Mouse (Mus musculus): Measurements from ENCODE around the gene Tex44.

The Tex44 gene

DNA sequence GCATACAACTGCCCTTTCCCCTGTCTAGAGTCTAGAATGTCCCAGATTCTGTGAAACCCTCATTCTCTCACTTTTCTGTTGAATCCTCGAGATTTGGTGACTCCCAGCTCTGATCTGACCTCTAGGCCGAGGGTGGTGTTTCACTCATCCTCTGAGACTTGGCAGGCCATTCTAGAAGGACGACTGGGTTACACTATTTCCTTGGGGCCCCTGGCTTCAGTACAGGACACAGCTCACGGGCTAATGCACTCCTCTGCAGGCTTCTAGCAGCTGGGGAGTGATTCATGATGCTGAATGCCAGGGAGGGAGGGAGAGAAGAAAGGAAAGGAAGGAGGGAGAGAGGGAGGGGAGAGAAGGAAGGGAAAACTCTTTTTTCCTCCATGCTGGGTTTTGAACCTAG is 22.1 kb downstream of the Tex44 start:
- DNase-seq, result peak; percentile 54

DNA sequence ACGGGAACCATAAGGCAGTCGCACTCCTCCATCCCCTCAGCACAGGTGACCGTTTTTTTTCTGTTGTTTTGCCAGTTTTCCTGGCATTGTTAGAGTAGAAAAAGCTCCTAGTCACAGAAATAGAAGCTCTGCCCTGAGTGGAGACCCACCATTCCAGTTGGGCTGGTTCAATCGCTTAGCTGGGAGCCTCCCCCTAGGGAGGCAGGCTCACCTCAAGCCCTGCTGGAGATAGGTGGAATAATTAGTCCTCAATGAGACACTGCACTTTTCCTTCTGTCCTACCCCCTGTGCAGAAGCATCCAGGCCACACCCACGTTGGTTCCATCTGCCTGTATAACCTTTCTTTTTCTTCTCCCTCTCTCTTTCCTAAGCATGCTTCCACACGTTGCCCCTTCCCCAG is 23.8 kb downstream of the Tex44 start:
- DNase-seq, result no peak

DNA sequence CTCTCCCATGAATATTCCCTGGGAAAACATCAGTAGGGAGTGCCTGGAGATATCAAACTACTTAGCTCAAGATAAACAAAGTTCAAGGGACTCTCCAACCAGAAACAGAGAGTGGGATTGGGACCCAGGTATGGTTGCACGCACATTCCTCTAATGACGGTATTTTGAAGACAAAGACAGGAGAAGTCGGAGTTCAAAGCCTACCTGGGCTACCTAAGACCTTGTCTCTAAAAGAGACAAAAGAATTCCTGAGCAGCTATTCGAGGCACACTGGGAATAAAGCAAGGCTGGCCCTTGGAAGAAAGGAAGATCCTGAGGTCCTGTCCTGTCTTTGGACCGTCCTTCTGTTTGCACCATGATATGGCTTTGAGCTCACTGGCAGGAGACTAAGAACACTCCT is 26.6 kb downstream of the Tex44 start:
- DNase-seq, result no peak

DNA sequence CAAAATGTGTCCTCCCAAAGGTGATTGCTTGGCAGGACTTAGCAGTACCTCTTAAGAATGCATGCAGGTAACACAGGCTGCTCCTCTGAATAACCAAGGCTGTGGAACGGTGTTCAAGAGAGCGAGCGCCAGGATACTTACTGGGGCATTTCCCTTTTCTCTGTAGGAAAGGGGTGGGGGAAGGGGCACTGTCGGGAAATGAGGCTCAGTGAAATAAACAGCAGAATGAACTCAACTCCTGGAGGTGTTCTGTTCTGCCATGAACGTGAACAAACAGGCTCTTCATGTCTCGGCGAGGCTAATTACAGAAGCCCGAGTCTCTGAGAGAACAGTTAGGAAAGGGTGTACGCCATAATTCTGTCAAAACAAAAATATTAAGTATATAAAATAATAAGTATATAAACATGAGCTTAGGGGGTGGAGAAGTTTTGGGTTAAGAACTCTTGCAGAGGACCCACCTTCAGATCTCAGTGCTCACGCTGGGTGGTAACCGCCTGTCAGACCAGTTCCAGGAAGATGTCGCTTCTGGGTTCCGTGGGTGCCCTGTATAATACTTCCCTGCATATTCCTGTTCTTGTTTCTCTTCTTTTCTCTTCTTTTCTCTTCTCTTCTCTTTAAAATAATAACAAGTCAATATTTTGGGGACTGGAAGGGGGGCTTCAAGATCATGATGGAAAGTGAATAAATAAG is 30.9 kb downstream of the Tex44 start:
- DNase-seq, result no peak

DNA sequence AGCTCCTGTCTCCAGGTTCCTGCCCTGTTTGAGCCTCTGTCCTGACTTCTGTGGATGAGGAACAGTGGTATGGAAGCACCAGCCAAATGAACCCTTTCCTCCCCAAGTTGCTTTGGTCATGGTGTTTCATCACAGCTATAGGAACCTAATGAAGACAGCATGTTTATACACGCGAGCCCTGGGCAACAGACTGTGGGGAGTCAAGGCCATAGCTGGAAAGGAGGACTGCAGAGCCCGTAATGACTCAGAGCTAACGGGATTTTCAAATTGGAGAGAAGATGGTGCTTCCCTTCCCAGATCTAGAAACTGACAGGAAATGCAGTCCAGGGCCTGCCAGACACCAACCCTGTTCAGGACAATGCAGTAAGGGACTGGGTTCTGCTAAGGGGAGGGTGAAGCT is 33.2 kb downstream of the Tex44 start:
- no peak for DNase-seq

DNA sequence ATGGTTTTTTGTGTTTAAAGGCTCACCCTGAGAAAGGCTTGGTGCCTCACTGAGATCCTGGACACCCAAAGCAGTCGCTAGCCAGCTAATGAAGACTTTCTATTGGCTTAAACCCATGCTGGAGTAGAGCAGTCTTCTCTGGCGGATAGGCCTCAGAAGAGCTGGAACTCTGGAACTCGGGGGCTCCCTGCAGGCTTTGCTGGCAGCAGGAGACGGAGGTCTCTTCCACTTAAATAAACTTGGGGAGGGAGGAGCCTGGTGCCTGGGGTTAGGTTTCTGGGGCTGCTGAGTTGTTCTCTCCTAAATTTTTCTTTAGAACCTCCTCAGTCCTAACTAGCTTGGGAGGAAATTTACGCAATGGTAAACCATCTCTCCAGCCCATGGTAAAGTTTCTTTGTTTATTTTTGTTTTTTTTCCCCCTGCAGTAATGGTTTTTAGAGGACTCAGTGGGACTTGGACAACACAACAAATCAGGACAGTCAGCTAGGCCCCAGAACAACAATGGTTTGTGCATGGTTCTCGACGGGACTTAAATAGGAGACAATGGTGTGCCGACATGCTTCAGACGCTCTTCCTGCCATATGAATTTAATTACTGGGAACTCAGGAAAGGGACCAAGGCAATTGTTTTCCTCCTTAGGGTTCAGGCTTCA is 38.2 kb downstream of the Tex44 start:
- no peak for DNase-seq

DNA sequence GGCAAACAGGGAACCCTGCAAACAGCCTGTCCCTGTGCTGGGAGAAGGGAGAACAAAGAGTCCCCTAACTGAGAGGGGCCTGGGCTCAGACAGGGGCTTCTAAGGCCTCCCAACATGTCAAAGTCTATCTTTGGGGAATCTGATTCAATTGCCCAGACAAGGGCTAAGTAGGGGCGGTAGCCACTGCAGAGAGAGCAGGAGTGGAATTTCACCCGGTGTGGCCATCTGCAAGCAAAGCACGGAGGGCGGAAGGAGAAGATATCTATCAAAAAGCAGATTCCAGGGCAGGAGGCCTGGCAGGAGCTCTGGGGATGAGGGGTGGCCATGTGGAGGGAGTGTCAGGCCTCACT is 38.7 kb downstream of the Tex44 start:
- peak; percentile 20 for DNase-seq

DNA sequence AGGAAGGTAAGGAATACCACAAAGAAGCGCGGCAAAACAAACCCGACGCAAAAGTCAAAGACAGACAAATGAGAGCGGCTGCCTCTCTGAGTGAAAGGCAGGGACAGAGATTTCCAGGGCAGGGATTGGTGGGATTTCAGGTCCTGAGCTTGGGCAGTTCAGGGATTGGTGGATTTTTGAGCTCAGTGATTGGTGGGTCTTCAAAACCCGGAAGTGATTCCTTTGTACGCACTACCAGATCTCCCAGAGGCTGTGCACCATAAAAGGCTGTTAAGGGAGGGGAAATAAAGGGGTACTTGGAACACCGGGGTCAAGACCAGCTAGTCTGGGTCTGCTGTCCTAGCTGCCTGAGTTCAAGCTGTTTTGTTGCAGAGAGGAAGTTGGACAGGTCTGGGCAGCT is 41.3 kb downstream of the Tex44 start:
- DNase-seq, result no peak

DNA sequence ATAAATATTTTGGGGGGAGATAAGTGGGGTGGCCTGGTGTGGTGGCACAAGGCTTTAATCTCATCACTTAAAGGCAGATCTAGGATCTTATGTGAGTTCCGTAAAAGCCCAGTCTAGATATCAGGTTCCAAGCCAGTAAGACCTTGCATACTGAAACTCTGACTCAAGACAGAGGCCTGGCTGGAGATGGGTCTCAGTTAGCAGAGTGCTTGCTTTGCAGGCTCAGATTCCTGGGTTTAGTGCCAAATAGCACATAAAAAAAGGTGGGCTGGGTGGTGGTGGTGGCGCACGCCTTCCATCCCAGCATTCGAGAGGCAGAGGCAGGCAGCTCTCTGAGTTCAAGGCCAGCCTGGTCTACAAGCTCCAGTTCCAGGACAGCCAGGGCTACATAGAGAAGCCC is 43.7 kb downstream of the Tex44 start:
- DNase-seq, result no peak

DNA sequence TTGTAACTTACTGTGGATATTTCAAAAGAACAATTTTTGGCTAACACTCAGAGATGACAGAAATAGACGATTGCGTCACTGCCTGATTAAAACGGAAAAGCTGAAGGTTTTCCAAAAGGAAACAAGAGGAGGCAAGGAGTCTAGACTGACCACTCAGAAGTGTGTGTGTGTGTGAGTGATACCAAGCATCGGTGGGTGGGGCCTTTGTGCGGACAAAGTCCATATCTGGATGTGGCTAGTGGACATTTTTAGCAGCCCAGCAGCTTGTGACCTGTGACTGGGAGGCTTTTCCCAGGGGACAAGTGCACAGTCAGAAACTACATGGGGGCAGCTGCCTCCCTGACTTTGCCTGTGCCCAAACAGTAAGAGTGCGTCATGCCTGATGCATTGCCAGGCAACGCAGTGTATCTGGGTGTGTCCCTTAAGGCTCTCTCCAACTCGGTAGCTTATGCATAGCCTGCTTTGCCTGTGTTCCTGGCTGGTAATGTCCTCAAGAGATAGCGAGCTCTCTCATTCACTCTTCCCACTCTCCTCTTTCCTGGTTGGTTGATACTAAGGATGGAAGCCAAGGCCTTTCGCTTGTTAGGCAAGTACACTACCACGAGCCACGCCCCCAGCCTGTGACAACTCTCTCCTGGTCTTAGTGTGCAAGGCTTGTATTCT is 44.5 kb downstream of the Tex44 start:
- DNase-seq, result peak; percentile 80

DNA sequence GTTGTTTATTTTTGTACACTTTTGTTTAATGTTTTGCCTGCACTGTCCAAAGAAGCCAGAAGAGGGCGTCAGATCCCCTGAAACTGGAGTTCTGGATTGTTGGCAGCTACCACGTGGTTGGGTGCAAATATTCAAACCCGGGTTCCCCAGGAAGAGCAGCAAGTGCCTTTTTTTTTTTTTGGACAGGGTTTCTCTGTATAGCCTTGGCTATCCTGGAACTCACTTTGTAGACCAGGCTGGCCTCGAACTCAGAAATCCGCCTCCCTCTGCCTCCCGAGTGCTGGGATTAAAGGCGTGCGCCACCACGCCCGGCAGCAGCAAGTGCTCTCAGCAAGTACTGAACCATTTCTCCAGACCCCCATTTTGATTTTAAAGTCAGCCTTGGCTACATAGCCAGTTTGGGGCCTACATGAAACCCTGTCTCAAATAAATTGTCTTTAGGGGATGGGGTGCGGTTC is 45.4 kb downstream of the Tex44 start:
- DNase-seq, result peak; percentile 67

DNA sequence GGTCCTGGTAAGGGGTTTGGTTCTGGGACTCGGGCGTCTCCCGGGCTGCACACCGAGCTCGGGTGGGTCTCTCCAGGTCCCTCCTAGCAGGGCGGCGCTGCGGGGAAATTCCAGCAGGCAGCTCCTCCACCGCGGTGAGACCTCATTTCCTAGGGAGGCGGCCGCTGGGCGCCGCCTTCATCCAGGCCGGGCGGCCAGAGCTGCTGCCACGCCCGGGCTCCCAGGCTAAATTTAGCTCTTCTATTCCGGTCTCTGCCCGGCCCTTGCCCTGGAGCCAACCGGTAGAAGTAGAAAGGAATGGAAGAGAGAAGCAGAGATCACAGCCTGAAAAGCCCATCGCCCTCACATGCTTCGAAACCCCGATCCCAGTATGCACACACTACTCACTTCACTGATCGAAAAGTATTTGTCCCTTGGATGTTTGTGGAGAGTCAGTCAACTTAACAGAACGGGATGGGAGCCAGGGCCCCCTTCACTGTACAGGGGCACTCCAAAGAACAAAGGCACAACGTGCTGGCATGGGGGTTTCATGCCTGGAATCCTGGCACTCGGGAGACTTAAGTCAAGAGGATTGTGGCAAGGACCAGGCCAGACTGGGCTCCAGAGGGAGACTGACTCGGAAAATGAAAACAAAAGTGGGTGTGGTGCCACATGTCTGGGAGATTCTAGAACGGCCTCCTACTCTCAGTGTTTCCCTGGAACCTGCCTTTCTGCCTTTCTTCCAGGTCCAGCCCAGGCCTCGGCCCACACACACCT is 46.2 kb downstream of the Tex44 start:
- peak; percentile 85 for DNase-seq

DNA sequence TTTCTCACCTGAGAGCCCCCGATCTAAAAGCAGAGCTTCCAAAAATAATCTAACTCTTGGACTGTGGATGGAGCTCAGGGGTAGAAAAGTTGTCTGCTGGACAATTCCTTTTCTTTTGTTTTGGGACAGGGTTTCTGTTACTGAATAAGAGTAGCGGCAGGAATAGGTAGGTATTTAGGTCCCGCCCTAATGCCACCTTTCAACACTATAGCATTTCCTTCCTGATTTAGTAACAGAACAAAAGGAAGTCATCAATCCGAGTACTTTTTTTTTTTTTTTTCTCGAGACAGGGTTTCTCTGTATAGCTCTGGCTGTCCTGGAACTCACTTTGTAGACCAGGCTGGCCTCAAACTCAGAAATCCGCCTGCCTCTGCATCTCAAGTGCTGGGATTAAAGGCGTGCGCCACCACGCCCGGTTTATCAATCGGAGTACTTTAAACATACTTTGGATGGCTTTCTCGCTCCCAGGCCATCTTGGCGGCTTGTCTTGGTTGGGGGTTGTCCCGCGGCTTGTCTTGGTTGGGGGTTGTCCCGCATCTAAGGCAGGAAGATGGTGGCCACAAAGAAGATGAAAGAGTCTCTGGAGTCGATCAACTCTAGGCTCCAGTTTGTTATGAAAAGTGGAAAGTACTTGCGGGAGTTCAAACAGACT is 47.1 kb downstream of the Tex44 start:
- no peak for DNase-seq
